Mouse (Mus musculus) T-helper 1 cell (primary cell): ENCODE results near the gene Cobll1.

Experiments used
- in situ Hi-C: fragments of 300-600 bp; cut with MboI, MseI; formaldehyde crosslinking; loops from one replicate; pipeline ENCODE4 v1.15.1; 2025; ENCODE audit warnings: high pct_unique_total_duplicates

Cobll1 gene

GRCm38 (mm10) chr2:65157325-65157724 lies 81.9 kb downstream of the Cobll1 start:
- in situ Hi-C loops = no loop called here

- in situ Hi-C loops = loop anchor here (10.0 to 25.0 kb wide), 2 partner anchors 266 to 413 kb away; partner anchors contain the start of gene Scn3a
These were observed 90.3 kb downstream of the Cobll1 start for GRCm38 (mm10) chr2:65148928-65149327.

GRCm38 (mm10) chr2:65147431-65147830 lies 91.8 kb downstream of the Cobll1 start:
- in situ Hi-C loops = loop anchor here (10.0 to 25.0 kb wide), 2 partner anchors 267 to 415 kb away; partner anchors contain the start of gene Scn3a

GRCm38 (mm10) chr2:65145421-65146117 lies 93.6 kb downstream of the Cobll1 start:
- in situ Hi-C loops = loop anchor here (10.0 to 25.0 kb wide), 2 partner anchors 269 to 417 kb away; partner anchors contain the start of gene Scn3a

- in situ Hi-C loops = loop anchor here (5.0 to 25.0 kb wide), 3 partner anchors 191 to 421 kb away; partner anchors contain the start of gene Scn3a
These were observed 98.0 kb downstream of the Cobll1 start for GRCm38 (mm10) chr2:65141093-65141661.

GRCm38 (mm10) chr2:65140330-65140922 lies 98.8 kb downstream of the Cobll1 start:
- in situ Hi-C loops = loop anchor here (5.0 to 25.0 kb wide), 3 partner anchors 192 to 422 kb away; partner anchors contain the start of gene Scn3a

GRCm38 (mm10) chr2:65139606-65140329 lies 99.4 kb downstream of the Cobll1 start:
- in situ Hi-C loops = loop anchor here (5.0 to 25.0 kb wide), 3 partner anchors 193 to 423 kb away; partner anchors contain the start of gene Scn3a

GRCm38 (mm10) chr2:65138992-65139391 lies 100.2 kb downstream of the Cobll1 start:
- in situ Hi-C loops = loop anchor here (25.0 kb wide), 1 partner anchor 423 kb away; the partner anchor contains the start of gene Scn3a

- in situ Hi-C loops = loop anchor here (25.0 kb wide), 1 partner anchor 436 kb away; the partner anchor contains the start of gene Scn3a
These were observed 112.9 kb downstream of the Cobll1 start for GRCm38 (mm10) chr2:65126141-65126783.

- in situ Hi-C loops = no loop called here
These were observed 115.5 kb downstream of the Cobll1 start for GRCm38 (mm10) chr2:65123702-65124101.

GRCm38 (mm10) chr2:65121435-65121834 lies 117.8 kb downstream of the Cobll1 start:
- in situ Hi-C loops = no loop called here

- in situ Hi-C loops = no loop called here
These were observed 118.2 kb downstream of the Cobll1 start for GRCm38 (mm10) chr2:65121012-65121411.

GRCm38 (mm10) chr2:65120112-65120511 lies 119.1 kb downstream of the Cobll1 start:
- in situ Hi-C loops = no loop called here

- in situ Hi-C loops = no loop called here
These were observed 119.5 kb downstream of the Cobll1 start for GRCm38 (mm10) chr2:65119667-65120066.

GRCm38 (mm10) chr2:65119076-65119475 lies 120.1 kb downstream of the Cobll1 start:
- in situ Hi-C loops = no loop called here

- in situ Hi-C loops = no loop called here
These were observed 121.3 kb downstream of the Cobll1 start for GRCm38 (mm10) chr2:65117859-65118258.

GRCm38 (mm10) chr2:65116428-65117125 lies 122.6 kb downstream of the Cobll1 start:
- in situ Hi-C loops = no loop called here

- in situ Hi-C loops = loop anchor here (5.0 kb wide), 1 partner anchor 141 kb away; no protein-coding TSS in a partner anchor
These were observed 126.0 kb downstream of the Cobll1 start for GRCm38 (mm10) chr2:65113191-65113590.

- in situ Hi-C loops = no loop called here
These were observed 134.6 kb downstream of the Cobll1 start for GRCm38 (mm10) chr2:65104569-65104968.

- in situ Hi-C loops = no loop called here
These were observed 135.4 kb downstream of the Cobll1 start for GRCm38 (mm10) chr2:65103801-65104200.
